Mouse (Mus musculus): ENCODE measurements around the gene Dnase2a. TPM values are rescaled to one million over a fixed set of nuclear protein-coding genes. Genes with fewer than 3 reads are reported as not detected.

Dnase2a gene
- polyA plus RNA-seq, 1 experiment = not detected

DNA sequence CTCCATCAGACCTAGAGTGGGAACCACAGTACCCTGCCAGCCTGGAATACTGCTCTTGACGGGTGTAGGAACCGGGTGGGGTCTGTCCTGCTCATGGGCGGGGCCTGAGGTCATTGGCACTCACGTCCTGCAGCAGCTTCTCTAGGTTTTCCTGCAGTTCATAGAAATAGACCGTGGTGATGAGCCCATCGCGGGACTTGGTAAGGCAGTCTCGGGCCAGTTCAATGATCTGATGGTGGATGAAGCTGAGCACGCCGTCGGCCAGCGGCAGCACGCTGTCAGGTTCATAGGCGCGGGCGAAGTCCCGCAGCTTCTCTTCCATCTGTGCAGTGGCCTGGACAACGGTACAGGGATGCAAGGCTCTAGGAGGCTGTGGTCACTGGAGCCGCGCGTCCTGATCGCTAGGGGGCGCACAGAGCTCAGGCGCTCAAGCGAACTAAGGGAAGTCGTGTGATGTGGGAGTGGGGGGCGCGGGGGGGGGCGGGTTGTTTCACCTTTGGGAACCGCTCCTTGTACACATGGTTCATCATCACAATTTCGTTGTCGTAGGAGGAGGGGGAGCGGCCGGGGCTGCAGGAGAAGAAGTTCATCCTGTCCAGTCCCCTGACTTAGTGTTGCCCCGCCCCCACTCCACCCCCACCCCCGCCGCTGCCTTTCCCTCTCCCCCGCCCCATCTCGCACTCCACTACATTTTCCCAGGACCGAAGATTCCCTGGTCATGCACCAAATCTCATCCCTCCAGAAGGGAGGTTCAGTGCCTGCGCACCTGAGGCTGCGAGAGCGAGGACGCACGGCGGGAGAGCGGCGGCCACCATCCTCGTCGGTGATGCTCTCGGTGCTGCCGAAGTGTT is 20.3 kb downstream of the Dnase2a start:
- 0 out of 2 replicates have a peak overlapping the region, but pooled peaks have one; percentile 4 for H3K4me3 ChIP-seq (ENCODE audit: insufficient read depth, low read depth, low read length)

DNA sequence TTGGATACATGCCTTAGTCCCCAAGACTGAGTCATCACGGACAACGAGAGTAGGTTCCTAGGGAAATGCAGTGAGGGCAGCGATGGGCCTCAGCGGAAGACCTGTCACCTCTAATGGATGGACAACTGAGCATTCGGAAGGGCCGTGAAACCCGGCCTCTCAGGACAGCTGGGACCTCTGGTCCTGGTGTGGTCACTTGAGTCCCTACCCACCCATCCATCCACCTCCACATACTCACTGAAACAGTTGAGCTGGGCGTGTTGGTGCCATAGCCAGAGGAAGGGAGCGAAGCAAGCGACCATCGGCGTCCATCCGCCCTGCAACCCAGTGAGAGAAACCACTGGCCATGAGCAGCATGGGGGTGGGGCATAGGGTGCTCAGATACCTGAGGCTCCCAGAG is 22.2 kb downstream of the Dnase2a start:
- peaks cover 24% of the 10 kb centered on the region for H3K4me1 ChIP-seq (ENCODE audit: control insufficient read depth, insufficient read depth, low read length)
- WGBS = 88% methylated on average over 13 of the region's 13 CpGs
- TF ChIP-seq POLR2A (IDR thresholded peaks at IDR 0.05; ENCODE audit: insufficient read depth, low read depth, low read length) (no peak), CTCF (IDR thresholded peaks at IDR 0.05; ENCODE audit: insufficient read depth, low read depth, low read length) (no peak)
- no peak overlapping the region for H3K27ac ChIP-seq (ENCODE audit: insufficient read depth, low read depth, low read length)
- H3K4me3 ChIP-seq (ENCODE audit: insufficient read depth, low read depth, low read length) = no peak overlapping the region

More for the DNA sequence above, 20.3 kb downstream of the Dnase2a start:
- peaks cover 7% of the 10 kb centered on the region for H3K4me1 ChIP-seq (ENCODE audit: control insufficient read depth, insufficient read depth, low read length)
- WGBS = 10% methylated on average over 51 of the region's 52 CpGs
- no peak overlapping the region for H3K27ac ChIP-seq (ENCODE audit: insufficient read depth, low read depth, low read length)
- TF ChIP-seq POLR2A (IDR thresholded peaks at IDR 0.05; ENCODE audit: insufficient read depth, low read depth, low read length) = no peak
- TF ChIP-seq CTCF (IDR thresholded peaks at IDR 0.05; ENCODE audit: insufficient read depth, low read depth, low read length) = peak; percentile 83; the same call in 1 of the 2 replicates

DNA sequence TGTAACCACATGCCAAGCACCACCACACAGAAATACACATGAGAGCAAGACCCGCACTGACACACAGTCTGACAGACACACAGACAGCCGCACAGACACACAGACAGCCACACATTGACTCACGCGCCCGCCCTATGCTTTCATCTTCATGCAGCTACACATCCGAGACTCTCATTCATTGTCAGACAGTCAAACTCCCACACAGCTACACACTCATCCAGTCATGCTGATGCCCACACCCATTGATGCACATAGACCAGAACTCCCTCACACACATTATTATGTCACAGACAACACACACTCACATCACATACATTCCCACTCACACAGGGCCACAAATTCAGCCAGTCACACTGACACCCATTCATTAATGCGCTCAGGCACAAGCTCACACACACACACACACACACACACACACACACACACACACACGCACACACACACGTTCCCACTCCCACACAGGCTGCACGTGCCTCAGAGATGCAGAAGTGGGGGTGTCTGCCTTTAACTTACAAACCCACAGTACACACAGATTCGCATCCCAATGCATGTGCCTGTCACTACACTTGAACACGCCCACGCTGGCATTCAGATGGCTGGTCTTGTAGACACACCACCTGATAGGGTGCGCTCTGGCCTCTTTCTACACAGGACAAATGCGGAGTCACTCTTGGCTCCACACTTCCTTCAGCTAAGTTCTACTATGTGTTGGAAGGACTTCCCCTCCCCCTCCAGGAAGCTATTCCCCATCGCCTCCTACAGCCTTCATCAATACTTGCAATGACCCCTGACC is 25.6 kb downstream of the Dnase2a start:
- no peak overlapping the region for H3K27ac ChIP-seq (ENCODE audit: insufficient read depth, low read depth, low read length)
- peaks cover 26% of the 10 kb centered on the region for H3K4me1 ChIP-seq (ENCODE audit: control insufficient read depth, insufficient read depth, low read length)
- H3K4me3 ChIP-seq (ENCODE audit: insufficient read depth, low read depth, low read length) = no peak overlapping the region
- WGBS = 44% methylated on average over 16 of the region's 16 CpGs
- no peak for TF ChIP-seq CTCF (IDR thresholded peaks at IDR 0.05; ENCODE audit: insufficient read depth, low read depth, low read length)
- no peak for TF ChIP-seq POLR2A (IDR thresholded peaks at IDR 0.05; ENCODE audit: insufficient read depth, low read depth, low read length)

DNA sequence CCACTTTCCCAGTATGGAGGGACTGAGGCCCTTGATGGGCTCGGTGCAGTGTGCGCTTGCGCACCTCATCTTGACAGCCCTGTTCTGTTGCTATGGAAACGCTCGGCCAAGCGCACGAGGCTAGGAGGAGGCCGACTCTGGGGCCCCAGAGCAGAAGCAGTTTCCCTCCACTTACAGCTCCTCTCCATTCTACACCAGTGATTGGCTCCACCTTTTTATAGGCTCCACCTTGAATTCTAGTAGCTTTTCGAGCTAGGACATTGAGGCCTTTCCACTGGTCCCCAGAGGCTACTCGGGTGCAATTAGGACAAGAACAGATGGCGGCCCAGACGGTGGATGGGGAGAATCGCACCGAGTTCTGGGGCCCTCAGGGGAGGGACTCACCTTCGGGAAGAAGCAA is 26.5 kb downstream of the Dnase2a start:
- H3K4me3 ChIP-seq (ENCODE audit: insufficient read depth, low read depth, low read length) = peak overlapping the region; percentile 55
- no peak overlapping the region for H3K27ac ChIP-seq (ENCODE audit: insufficient read depth, low read depth, low read length)
- WGBS = 4% methylated on average over 15 of the region's 15 CpGs
- TF ChIP-seq CTCF (IDR thresholded peaks at IDR 0.05; ENCODE audit: insufficient read depth, low read depth, low read length) (no peak), POLR2A (IDR thresholded peaks at IDR 0.05; ENCODE audit: insufficient read depth, low read depth, low read length) (no peak)
- H3K4me1 ChIP-seq (ENCODE audit: control insufficient read depth, insufficient read depth, low read length) = peaks cover 23% of the 10 kb centered on the region

DNA sequence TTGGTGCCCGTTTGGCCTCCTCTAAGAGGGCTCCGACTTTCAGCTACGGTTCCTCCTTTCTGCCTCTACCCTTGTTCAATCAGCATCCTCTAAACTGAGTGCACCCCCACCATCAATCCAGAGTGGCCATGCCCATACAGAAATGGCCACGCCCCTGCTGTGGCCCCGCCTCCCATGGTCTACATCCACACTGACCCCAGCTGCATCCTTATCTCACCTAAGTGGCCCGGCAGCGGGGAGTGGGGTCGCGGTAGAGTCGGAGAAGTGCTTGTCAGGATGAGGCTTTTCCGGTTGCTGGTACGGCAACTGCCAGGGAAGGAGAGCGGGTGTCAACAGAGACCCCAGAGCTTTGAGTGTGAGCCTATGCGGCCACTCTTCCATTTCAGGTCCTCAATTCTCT is 27.1 kb downstream of the Dnase2a start:
- Histone ChIP-seq H3K4me3 (ENCODE audit: insufficient read depth, low read depth, low read length) (peak overlapping the region; percentile 55), H3K27ac (ENCODE audit: insufficient read depth, low read depth, low read length) (no peak overlapping the region; the same call in 1 of the 2 replicates), H3K4me1 (ENCODE audit: control insufficient read depth, insufficient read depth, low read length) (peaks cover 23% of the 10 kb centered on the region)
- no peak for TF ChIP-seq POLR2A (IDR thresholded peaks at IDR 0.05; ENCODE audit: insufficient read depth, low read depth, low read length)
- TF ChIP-seq CTCF (IDR thresholded peaks at IDR 0.05; ENCODE audit: insufficient read depth, low read depth, low read length) = no peak
- 9% methylated on average over 14 of the region's 14 CpGs for WGBS

DNA sequence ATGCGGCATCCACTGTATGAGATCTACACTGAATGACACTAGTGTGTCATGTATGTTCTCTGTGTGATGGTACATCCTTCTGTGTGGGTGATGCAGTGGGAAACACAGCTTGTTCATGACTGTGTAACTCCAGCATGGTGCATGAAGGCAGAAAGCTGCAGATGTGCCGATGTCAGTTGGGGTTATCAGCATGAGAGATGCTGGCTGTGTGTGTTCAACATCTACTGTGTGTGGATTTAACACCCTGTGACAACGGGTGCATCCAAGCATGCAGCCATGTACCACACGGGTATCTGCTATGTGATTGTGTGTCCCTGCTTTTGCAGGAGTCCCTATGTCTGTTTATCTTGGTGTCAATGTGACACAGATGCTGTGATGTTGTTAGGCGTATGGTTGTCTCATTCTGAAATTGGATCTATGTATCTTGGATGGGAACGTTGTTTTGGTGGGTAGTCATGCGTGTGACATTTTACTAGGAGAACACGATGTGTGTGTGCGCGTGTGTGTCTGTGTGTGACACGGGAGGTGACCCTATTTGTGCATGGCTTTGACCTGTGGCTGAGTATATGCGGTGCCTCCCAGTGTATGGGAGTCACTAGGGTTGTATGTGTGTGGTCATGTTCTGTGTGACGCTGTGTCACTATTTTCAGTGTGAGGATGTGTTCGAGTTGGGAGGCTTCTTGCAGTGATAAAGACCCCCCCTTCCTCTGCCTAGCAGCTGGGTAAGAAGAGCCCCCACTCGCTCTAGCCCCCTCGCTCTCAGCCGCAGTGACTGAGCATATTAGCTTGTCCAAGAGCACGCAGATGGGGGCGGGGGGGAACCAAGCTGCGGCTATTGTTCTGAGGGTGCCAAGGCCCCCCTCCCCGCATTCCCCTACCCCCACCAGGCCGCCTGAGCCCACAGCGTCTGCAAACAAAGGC is 27.9 kb downstream of the Dnase2a start:
- TF ChIP-seq POLR2A (IDR thresholded peaks at IDR 0.05; ENCODE audit: insufficient read depth, low read depth, low read length) (no peak), CTCF (IDR thresholded peaks at IDR 0.05; ENCODE audit: insufficient read depth, low read depth, low read length) (no peak)
- Histone ChIP-seq H3K4me1 (ENCODE audit: control insufficient read depth, insufficient read depth, low read length) (peaks cover 23% of the 10 kb centered on the region), H3K4me3 (ENCODE audit: insufficient read depth, low read depth, low read length) (peak overlapping the region; percentile 55), H3K27ac (ENCODE audit: insufficient read depth, low read depth, low read length) (peak overlapping the region; percentile 36)
- 10% methylated on average over 23 of the region's 23 CpGs for WGBS

DNA sequence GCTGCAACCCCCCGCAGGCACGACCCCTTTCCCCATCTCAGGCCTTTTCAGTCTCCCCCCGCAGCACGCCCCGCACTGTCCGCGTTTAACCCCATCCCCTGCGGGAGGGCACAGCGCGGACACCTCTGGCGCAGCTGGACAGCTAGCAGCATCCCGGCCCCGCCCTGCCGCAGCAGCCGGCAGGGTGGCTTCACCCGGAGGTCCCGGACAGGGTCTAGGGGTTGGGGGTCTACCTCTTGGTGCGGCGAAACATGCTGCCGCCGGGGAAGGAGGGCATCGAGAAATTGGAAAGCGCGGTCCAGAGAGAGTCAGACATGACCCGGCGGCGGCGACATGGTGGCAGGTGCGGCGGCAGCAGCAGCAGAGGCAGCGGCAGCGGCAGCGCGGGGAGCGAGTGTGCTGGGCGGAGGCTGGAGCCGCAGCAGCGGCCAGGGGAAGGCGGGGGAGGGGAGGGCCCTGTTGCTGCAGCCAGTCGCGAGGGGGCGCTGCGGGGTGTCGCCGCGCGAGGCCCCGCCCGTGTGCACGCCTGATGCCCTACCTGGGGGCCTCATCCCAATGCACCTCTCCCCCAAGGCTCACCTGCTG is 28.7 kb downstream of the Dnase2a start, which contains the start of gene Mast1:
Gene Mast1, minus strand, starts transcription at position 398 of the 585 bp plus-strand sequence.
- Histone ChIP-seq H3K4me1 (ENCODE audit: control insufficient read depth, insufficient read depth, low read length) (peaks cover 23% of the 10 kb centered on the region), H3K4me3 (ENCODE audit: insufficient read depth, low read depth, low read length) (peak within 1 kb of the TSS; percentile 55), H3K27ac (ENCODE audit: insufficient read depth, low read depth, low read length) (peak within 1 kb of the TSS; percentile 36)
- 1% methylated on average over 50 of the region's 50 CpGs for WGBS
- TF ChIP-seq POLR2A (IDR thresholded peaks at IDR 0.05; ENCODE audit: insufficient read depth, low read depth, low read length) (peak; percentile 54; the same call in 1 of the 2 replicates), CTCF (IDR thresholded peaks at IDR 0.05; ENCODE audit: insufficient read depth, low read depth, low read length) (peak; percentile 68; the same call in 1 of the 2 replicates)
